Mouse (Mus musculus) forebrain, embryonic 12.5 days (tissue): ENCODE results near the gene Ggact. TPM values are rescaled to one million over a fixed set of nuclear protein-coding genes. Genes with fewer than 3 reads are reported as not detected.

Experiments
- ATAC-seq: fragments of 200-750 bp; cut with Nextera tagmentation; 2 replicates; pipeline ENCODE4 v1.8.0; 2017; ENCODE audit warnings: moderate TSS enrichment; ENCODE audit not compliant: low FRiP score
- H3K27ac ChIP-seq: fragments of 300-500 bp; sonication (generic); 2 replicates; pipeline ENCODE4 v1.5.1; 2016; ENCODE audit warnings: mild to moderate bottlenecking
- H3K27me3 ChIP-seq: fragments of 300-500 bp; sonication (generic); 2 replicates; pipeline ENCODE4 v1.6.1; 2016; ENCODE audit warnings: mild to moderate bottlenecking
- H3K36me3 ChIP-seq: fragments of 300-500 bp; sonication (generic); replicated peaks from 2 replicates; pipeline ENCODE4 v1.6.1; 2016; ENCODE audit warnings: mild to moderate bottlenecking
- H3K4me1 ChIP-seq: fragments of 300-500 bp; sonication (generic); 2 replicates; pipeline ENCODE4 v1.6.1; 2016
- H3K4me2 ChIP-seq: fragments of 300-500 bp; sonication (generic); 2 replicates; pipeline ENCODE4 v1.6.1; 2016; ENCODE audit warnings: mild to moderate bottlenecking, moderate library complexity
- H3K4me3 ChIP-seq: fragments of 300-500 bp; sonication (generic); replicated peaks from 2 replicates; pipeline ENCODE4 v1.5.1; 2016; ENCODE audit warnings: mild to moderate bottlenecking
- H3K9ac ChIP-seq: fragments of 300-500 bp; sonication (generic); 2 replicates; pipeline ENCODE4 v1.6.1; 2016; ENCODE audit warnings: mild to moderate bottlenecking
- H3K9me3 ChIP-seq: fragments of 300-500 bp; sonication (generic); 2 replicates; pipeline ENCODE4 v1.6.1; 2016
- WGBS: fragments of 180-500 bp; shearing (Covaris S2); methylation state at CpG from one replicate; pipeline ENCODE4 v1.1.7; 2016; 5-methylcytosine and 5-hydroxymethylcytosine counted together
- polyA plus RNA-seq: library from polyadenylated mRNA; unstranded; fragments of >200 nt; fragmentation: Nextera tagmentation; extraction: Ambion mirVana; gene quantifications from 2 replicates; pipeline ENCODE4 v1.2.1, GENCODE M21; 2016

The Ggact gene
- polyA plus RNA-seq, 1 experiment from 2014 or later = 6.3 TPM

GRCm38 (mm10) chr14:122912812-122913498, 602 bp downstream of the Ggact start:
- WGBS = under 1% methylated on average over 58 of the region's 58 CpGs
- Histone ChIP-seq H3K27ac (no peak overlapping the region), H3K4me2 (peak overlapping the region; percentile 89), H3K4me1 (peaks cover 11% of the 10 kb centered on the region; the same call in 1 of the 2 replicates), H3K36me3 (no peaks in the 10 kb centered on the region), H3K27me3 (peaks cover 20% of the 10 kb centered on the region; the same call in 1 of the 2 replicates), H3K9ac (peak overlapping the region; percentile 61), H3K9me3 (0 out of 2 replicates have a peak, but pooled peaks cover 6% of the 10 kb centered on the region), H3K4me3 (peak overlapping the region; percentile 64)
- peak; percentile 80 for ATAC-seq

- peak overlapping the region; percentile 64 for H3K4me3 ChIP-seq
Measured at GRCm38 (mm10) chr14:122912137-122912536, 1.4 kb downstream of the Ggact start.

GRCm38 (mm10) chr14:122911265-122911664, 2.3 kb downstream of the Ggact start:
- ATAC-seq = no peak
- no peak overlapping the region for H3K4me2 ChIP-seq
- no peak overlapping the region for H3K4me3 ChIP-seq
- H3K9me3 ChIP-seq = 0 out of 2 replicates have a peak, but pooled peaks cover 6% of the 10 kb centered on the region
- peaks cover 11% of the 10 kb centered on the region; the same call in 1 of the 2 replicates for H3K4me1 ChIP-seq
- H3K36me3 ChIP-seq = no peaks in the 10 kb centered on the region
- H3K9ac ChIP-seq = no peak overlapping the region
- H3K27me3 ChIP-seq = peaks cover 20% of the 10 kb centered on the region; the same call in 1 of the 2 replicates
- H3K27ac ChIP-seq = no peak overlapping the region

More at GRCm38 (mm10) chr14:122912137-122912536, 1.4 kb downstream of the Ggact start:
- Histone ChIP-seq H3K27ac (no peak overlapping the region), H3K36me3 (no peaks in the 10 kb centered on the region), H3K9ac (no peak overlapping the region), H3K27me3 (peaks cover 20% of the 10 kb centered on the region; the same call in 1 of the 2 replicates), H3K4me1 (peaks cover 11% of the 10 kb centered on the region; the same call in 1 of the 2 replicates), H3K9me3 (0 out of 2 replicates have a peak, but pooled peaks cover 6% of the 10 kb centered on the region), H3K4me2 (peak overlapping the region; percentile 89)
- ATAC-seq = no peak
- WGBS = 40% methylated on average over 1 of the region's 1 CpGs

- peaks cover 20% of the 10 kb centered on the region; the same call in 1 of the 2 replicates for H3K27me3 ChIP-seq
Measured at GRCm38 (mm10) chr14:122909368-122910091, 4.0 kb downstream of the Ggact start.

GRCm38 (mm10) chr14:122908075-122908474, 5.5 kb downstream of the Ggact start:
- Histone ChIP-seq H3K4me2 (no peak overlapping the region), H3K36me3 (no peaks in the 10 kb centered on the region), H3K27ac (no peak overlapping the region), H3K27me3 (peaks cover 13% of the 10 kb centered on the region; the same call in 1 of the 2 replicates), H3K9me3 (0 out of 2 replicates have a peak, but pooled peaks cover 6% of the 10 kb centered on the region), H3K9ac (no peak overlapping the region), H3K4me3 (no peak overlapping the region), H3K4me1 (peaks cover 8% of the 10 kb centered on the region; the same call in 1 of the 2 replicates)
- WGBS = 89% methylated on average over 4 of the region's 4 CpGs
- no peak for ATAC-seq

More at GRCm38 (mm10) chr14:122909368-122910091, 4.0 kb downstream of the Ggact start:
- no peak for ATAC-seq
- WGBS = 85% methylated on average over 5 of the region's 5 CpGs
- 0 out of 2 replicates have a peak, but pooled peaks cover 6% of the 10 kb centered on the region for H3K9me3 ChIP-seq
- no peaks in the 10 kb centered on the region for H3K36me3 ChIP-seq
- H3K27ac ChIP-seq = no peak overlapping the region
- no peak overlapping the region for H3K4me2 ChIP-seq
- H3K9ac ChIP-seq = no peak overlapping the region
- H3K4me1 ChIP-seq = peaks cover 11% of the 10 kb centered on the region; the same call in 1 of the 2 replicates
- H3K4me3 ChIP-seq = no peak overlapping the region

GRCm38 (mm10) chr14:122905007-122905406, 8.6 kb downstream of the Ggact start:
- ATAC-seq = no peak
- H3K27ac ChIP-seq = no peak overlapping the region
- WGBS = 92% methylated on average over 1 of the region's 1 CpGs
- H3K9ac ChIP-seq = no peak overlapping the region
- peaks cover 9% of the 10 kb centered on the region; the same call in 1 of the 2 replicates for H3K4me1 ChIP-seq
- H3K9me3 ChIP-seq = 0 out of 2 replicates have a peak, but pooled peaks cover 6% of the 10 kb centered on the region
- H3K36me3 ChIP-seq = no peaks in the 10 kb centered on the region
- H3K4me3 ChIP-seq = no peak overlapping the region
- no peaks in the 10 kb centered on the region for H3K27me3 ChIP-seq
- H3K4me2 ChIP-seq = no peak overlapping the region

- ATAC-seq = no peak
- H3K27me3 ChIP-seq = no peaks in the 10 kb centered on the region
- no peak overlapping the region for H3K9ac ChIP-seq
- peaks cover 9% of the 10 kb centered on the region; the same call in 1 of the 2 replicates for H3K4me1 ChIP-seq
- 61% methylated on average over 2 of the region's 2 CpGs for WGBS
- H3K27ac ChIP-seq = no peak overlapping the region
- no peak overlapping the region for H3K4me3 ChIP-seq
- H3K4me2 ChIP-seq = no peak overlapping the region
- no peaks in the 10 kb centered on the region for H3K36me3 ChIP-seq
- 0 out of 2 replicates have a peak, but pooled peaks cover 6% of the 10 kb centered on the region for H3K9me3 ChIP-seq
Measured at GRCm38 (mm10) chr14:122903923-122904351, 9.6 kb downstream of the Ggact start.

- no peaks in the 10 kb centered on the region for H3K9me3 ChIP-seq
- H3K9ac ChIP-seq = no peak overlapping the region
- no peak overlapping the region for H3K4me2 ChIP-seq
- peaks cover 9% of the 10 kb centered on the region; the same call in 1 of the 2 replicates for H3K4me1 ChIP-seq
- H3K27ac ChIP-seq = no peak overlapping the region
- ATAC-seq = peak; percentile 41; the same call in 1 of the 2 replicates
- no peaks in the 10 kb centered on the region for H3K27me3 ChIP-seq
- no peak overlapping the region for H3K4me3 ChIP-seq
- WGBS = 65% methylated on average over 4 of the region's 4 CpGs
- no peaks in the 10 kb centered on the region for H3K36me3 ChIP-seq
Measured at GRCm38 (mm10) chr14:122902884-122903283, 10.7 kb downstream of the Ggact start.

GRCm38 (mm10) chr14:122902136-122902535, 11.4 kb downstream of the Ggact start:
- no peaks in the 10 kb centered on the region for H3K27me3 ChIP-seq
- H3K9me3 ChIP-seq = no peaks in the 10 kb centered on the region
- no peak for ATAC-seq
- no peak overlapping the region for H3K4me3 ChIP-seq
- H3K9ac ChIP-seq = no peak overlapping the region
- H3K4me2 ChIP-seq = no peak overlapping the region
- no peaks in the 10 kb centered on the region for H3K36me3 ChIP-seq
- peaks cover 9% of the 10 kb centered on the region; the same call in 1 of the 2 replicates for H3K4me1 ChIP-seq
- H3K27ac ChIP-seq = no peak overlapping the region
- 74% methylated on average over 2 of the region's 2 CpGs for WGBS

- H3K36me3 ChIP-seq = no peaks in the 10 kb centered on the region
Measured at GRCm38 (mm10) chr14:122901715-122902114, 11.8 kb downstream of the Ggact start.

GRCm38 (mm10) chr14:122901177-122901576, 12.4 kb downstream of the Ggact start:
- Histone ChIP-seq H3K4me1 (peaks cover 9% of the 10 kb centered on the region; the same call in 1 of the 2 replicates), H3K27ac (no peak overlapping the region), H3K4me2 (no peak overlapping the region), H3K9ac (no peak overlapping the region), H3K27me3 (no peaks in the 10 kb centered on the region), H3K36me3 (no peaks in the 10 kb centered on the region), H3K9me3 (no peaks in the 10 kb centered on the region), H3K4me3 (no peak overlapping the region)
- no peak for ATAC-seq
- 78% methylated on average over 3 of the region's 3 CpGs for WGBS

More at GRCm38 (mm10) chr14:122901715-122902114, 11.8 kb downstream of the Ggact start:
- Histone ChIP-seq H3K4me1 (peaks cover 9% of the 10 kb centered on the region; the same call in 1 of the 2 replicates), H3K27ac (no peak overlapping the region), H3K27me3 (no peaks in the 10 kb centered on the region), H3K4me2 (no peak overlapping the region), H3K9ac (no peak overlapping the region), H3K4me3 (no peak overlapping the region), H3K9me3 (no peaks in the 10 kb centered on the region)
- WGBS = 77% methylated on average over 2 of the region's 2 CpGs
- ATAC-seq = no peak

GRCm38 (mm10) chr14:122900679-122901078, 12.9 kb downstream of the Ggact start:
- Histone ChIP-seq H3K4me2 (no peak overlapping the region), H3K27me3 (no peaks in the 10 kb centered on the region), H3K4me1 (peaks cover 9% of the 10 kb centered on the region; the same call in 1 of the 2 replicates), H3K9ac (no peak overlapping the region), H3K9me3 (no peaks in the 10 kb centered on the region), H3K36me3 (no peaks in the 10 kb centered on the region), H3K27ac (no peak overlapping the region), H3K4me3 (no peak overlapping the region)
- ATAC-seq = 0 out of 2 replicates have a peak, but pooled peaks have one; percentile 39
